Comparison of ENCODE assay signal across 8 mouse cellular contexts in genomic region chr2:30981790-30982513, GRCm38 (mm10). TPM values are rescaled to one million over a fixed set of nuclear protein-coding genes. Genes with fewer than 3 reads are reported as not detected.
DNase-seq lines count a peak whose midpoint lies in the region; ATAC-seq and TF ChIP-seq lines count a peak whose summit lies in the region.

Gene BC005624 (minus strand): TSS chr2:30982201.
Gene Usp20 (plus strand): TSS chr2:30982279.

- no peak within 1 kb of the TSS for H3K27ac ChIP-seq in ES-Bruce4 (ENCODE audit: insufficient read depth, low read length)
- peak within 1 kb of the TSS; percentile 57 for H3K27ac ChIP-seq in forebrain, embryonic 13.5 days
- H3K27ac ChIP-seq in liver, postnatal 0 days (ENCODE audit: low read depth) = peak within 1 kb of the TSS; percentile 74
- H3K27ac ChIP-seq in neural tube, embryonic 14.5 days (ENCODE audit: low read depth, low read length) = peak within 1 kb of the TSS; percentile 77

- DNase-seq in heart, postnatal 10 days = peak; percentile 99
- peak; percentile 97 for DNase-seq in large intestine, adult 2 months (ENCODE audit: low read depth, low spot score)
- peak; percentile 100 for DNase-seq in liver, postnatal 0 days
- DNase-seq in testis, postnatal 10 days (ENCODE audit: low spot score) = peak; percentile 99

- no peak for TF ChIP-seq POLR2A in ES-Bruce4 (IDR thresholded peaks at IDR 0.05; ENCODE audit: insufficient read depth, low read length)

- no peak for TF ChIP-seq EP300 in ES-Bruce4 (IDR thresholded peaks at IDR 0.05; ENCODE audit: insufficient read depth, low read depth, low read length)
- peak; percentile 29; the same call in 1 of the 2 replicates for TF ChIP-seq EP300 in liver, postnatal 0 days (IDR thresholded peaks at IDR 0.05; ENCODE audit: low read depth)

- peak within 1 kb of the TSS; percentile 20 for H3K9ac ChIP-seq in ES-Bruce4 (ENCODE audit: low read depth, poor library complexity, severe bottlenecking)
- peak within 1 kb of the TSS; percentile 77 for H3K9ac ChIP-seq in forebrain, embryonic 13.5 days
- H3K9ac ChIP-seq in liver, postnatal 0 days (replicated peaks) = peak within 1 kb of the TSS; percentile 85
- peak within 1 kb of the TSS; percentile 72 for H3K9ac ChIP-seq in neural tube, embryonic 14.5 days (replicated peaks; ENCODE audit: low read depth, low read length)

- ATAC-seq in cerebellum, adult (ENCODE audit: insufficient number of reproducible peaks, low FRiP score, low TSS enrichment) = peak; percentile 96
- peak; percentile 98 for ATAC-seq in forebrain, embryonic 13.5 days
- peak; percentile 97 for ATAC-seq in liver, postnatal 0 days
- ATAC-seq in neural tube, embryonic 14.5 days (ENCODE audit: low read depth) = peak; percentile 98

- intact Hi-C loops in heart, postnatal 10 days (cut with DNase I) = loop anchor here (2.0 kb wide), 1 partner anchor 29 kb away; the partner anchor contains the start of gene Tor1b

- H3K4me3 ChIP-seq in ES-Bruce4 (ENCODE audit: low read depth, low read length) = peak within 1 kb of the TSS; percentile 78
- H3K4me3 ChIP-seq in forebrain, embryonic 13.5 days = peak within 1 kb of the TSS; percentile 83
- peak within 1 kb of the TSS; percentile 82 for H3K4me3 ChIP-seq in liver, postnatal 0 days (ENCODE audit: low read depth, low read length)
- H3K4me3 ChIP-seq in neural tube, embryonic 14.5 days (ENCODE audit: low read depth, low read length) = peak within 1 kb of the TSS; percentile 70

- TF ChIP-seq CTCF in ES-Bruce4 (IDR thresholded peaks at IDR 0.05; ENCODE audit: low read depth, low read length) = no peak
- peak; percentile 43; the same call in 1 of the 2 replicates for TF ChIP-seq CTCF in liver, postnatal 0 days (IDR thresholded peaks at IDR 0.05; ENCODE audit: low read depth)

- no peaks in the 10 kb centered on the region for H3K4me1 ChIP-seq in ES-Bruce4 (ENCODE audit: control insufficient read depth, insufficient read depth, low read length)
- H3K4me1 ChIP-seq in forebrain, embryonic 13.5 days = peaks cover 25% of the 10 kb centered on the region
- H3K4me1 ChIP-seq in liver, postnatal 0 days (ENCODE audit: insufficient read depth) = peaks cover 19% of the 10 kb centered on the region
- H3K4me1 ChIP-seq in neural tube, embryonic 14.5 days (ENCODE audit: control insufficient read depth, insufficient read depth, low read length) = peaks cover 14% of the 10 kb centered on the region

- peak within 1 kb of the TSS; percentile 80 for H3K4me2 ChIP-seq in forebrain, embryonic 13.5 days
- peak within 1 kb of the TSS; percentile 93 for H3K4me2 ChIP-seq in liver, postnatal 0 days (ENCODE audit: low read depth, low read length)
- peak within 1 kb of the TSS; percentile 69 for H3K4me2 ChIP-seq in neural tube, embryonic 14.5 days (ENCODE audit: low read depth, low read length)

- under 1% methylated on average over 54 of the region's 66 CpGs for WGBS in forebrain, embryonic 13.5 days
- under 1% methylated on average over 66 of the region's 66 CpGs for WGBS in large intestine, adult 2 months
- under 1% methylated on average over 60 of the region's 66 CpGs for WGBS in liver, postnatal 0 days (ENCODE audit: insufficient replicate concordance)
- under 1% methylated on average over 66 of the region's 66 CpGs for WGBS in neural tube, embryonic 14.5 days

- peaks cover 2% of the 10 kb centered on the region; the same call in 1 of the 2 replicates for H3K36me3 ChIP-seq in ES-Bruce4 (ENCODE audit: control insufficient read depth, insufficient read depth, low read length, poor library complexity, severe bottlenecking)
- peaks cover 31% of the 10 kb centered on the region for H3K36me3 ChIP-seq in forebrain, embryonic 13.5 days (ENCODE audit: poor library complexity, severe bottlenecking)
- peaks cover 15% of the 10 kb centered on the region for H3K36me3 ChIP-seq in liver, postnatal 0 days (replicated peaks; ENCODE audit: insufficient read depth, low read length)
- H3K36me3 ChIP-seq in neural tube, embryonic 14.5 days (ENCODE audit: control insufficient read depth, insufficient read depth, low read length) = peaks cover 19% of the 10 kb centered on the region

- no peaks in the 10 kb centered on the region for H3K27me3 ChIP-seq in ES-Bruce4 (ENCODE audit: control insufficient read depth, insufficient read depth, low read length, poor library complexity, severe bottlenecking)
- H3K27me3 ChIP-seq in forebrain, embryonic 13.5 days = no peaks in the 10 kb centered on the region
- H3K27me3 ChIP-seq in liver, postnatal 0 days (ENCODE audit: insufficient read depth, low read length) = no peaks in the 10 kb centered on the region
- H3K27me3 ChIP-seq in neural tube, embryonic 14.5 days (ENCODE audit: control insufficient read depth, insufficient read depth, low read length) = no peaks in the 10 kb centered on the region

- no peaks in the 10 kb centered on the region for H3K9me3 ChIP-seq in ES-Bruce4 (replicated peaks; ENCODE audit: control insufficient read depth, insufficient read depth, low read length, poor library complexity, severe bottlenecking)
- H3K9me3 ChIP-seq in forebrain, embryonic 13.5 days (replicated peaks) = no peaks in the 10 kb centered on the region
- no peaks in the 10 kb centered on the region for H3K9me3 ChIP-seq in liver, postnatal 0 days (ENCODE audit: low read length)
- H3K9me3 ChIP-seq in neural tube, embryonic 14.5 days (ENCODE audit: control insufficient read depth, low read length) = no peaks in the 10 kb centered on the region

RNA-seq across cellular contexts. Expression of gene BC005624, which starts in this region (rescaled TPM):
- polyA plus RNA-seq in ES-Bruce4 (2011; ENCODE audit: insufficient read depth, insufficient read length, low read depth, missing spikeins) = 30.9 and 43.6 TPM in 2 replicates
- 75.7 and 81.0 TPM in 2 replicates for polyA plus RNA-seq in forebrain, embryonic 13.5 days (2015; fragmentation: Nextera tagmentation; extraction: Ambion mirVana)
- 10 to 100 TPM; 19.2 to 19.9 TPM for total RNA-seq in heart, postnatal 10 days (2021)
- polyA plus RNA-seq in large intestine, adult 2 months (2012; rRNA removed) = 17.7 and 18.5 TPM in 2 replicates
- 18.9 and 19.6 TPM in 2 replicates for polyA plus RNA-seq in liver, postnatal 0 days (2015; fragmentation: Nextera tagmentation; extraction: Ambion mirVana)
- polyA plus RNA-seq in neural tube, embryonic 14.5 days (2014; fragmentation: Nextera tagmentation; extraction: Ambion mirVana) = 75.7 and 81.5 TPM in 2 replicates

RNA-seq across cellular contexts. Expression of gene Usp20, which starts in this region (rescaled TPM):
- 7.2 and 10.5 TPM in 2 replicates for polyA plus RNA-seq in ES-Bruce4 (2011; ENCODE audit: insufficient read depth, insufficient read length, low read depth, missing spikeins)
- 34.6 and 35.2 TPM in 2 replicates for polyA plus RNA-seq in forebrain, embryonic 13.5 days (2015; fragmentation: Nextera tagmentation; extraction: Ambion mirVana)
- total RNA-seq in heart, postnatal 10 days (2021) = 10 to 100 TPM; 58.5 to 61.1 TPM
- 6.0 and 6.8 TPM in 2 replicates for polyA plus RNA-seq in large intestine, adult 2 months (2012; rRNA removed)
- polyA plus RNA-seq in liver, postnatal 0 days (2015; fragmentation: Nextera tagmentation; extraction: Ambion mirVana) = 2.7 and 3.5 TPM in 2 replicates
- 32.6 and 41.5 TPM in 2 replicates for polyA plus RNA-seq in neural tube, embryonic 14.5 days (2014; fragmentation: Nextera tagmentation; extraction: Ambion mirVana)

Comparison
In these comparisons a context has a peak if more than half of its experiments do, and no peak if none do; other contexts are left out.
1. H3K9ac ChIP-seq: peak in every context shown above with its lines; median percentile 85 in liver, postnatal 0 days; 77 in forebrain, embryonic 13.5 days; 72 in neural tube, embryonic 14.5 days; 20 in ES-Bruce4.